Mouse (Mus musculus) intestine, embryonic 16.5 days (tissue): ENCODE measurements around the gene Grin2a. TPM values are rescaled to one million over a fixed set of nuclear protein-coding genes. Genes with fewer than 3 reads are reported as not detected.
A peak's percentile ranks its signal among the peaks of the same experiment; 100 is the strongest.

Source experiments
- ATAC-seq: fragments of 200-750 bp; cut with Nextera tagmentation; 2 replicates; pipeline ENCODE4 v1.8.0; 2017; ENCODE audit warnings: moderate TSS enrichment, moderate library complexity
- H3K27ac ChIP-seq: fragments of 300-500 bp; sonication (generic); 2 replicates; pipeline ENCODE4 v1.5.1; 2014; ENCODE audit warnings: mild to moderate bottlenecking, low read length
- H3K27me3 ChIP-seq: fragments of 300-500 bp; sonication (generic); replicated peaks from 2 replicates; pipeline ENCODE4 v1.6.1; 2014; ENCODE audit warnings: low read length, control low read depth, mixed read lengths; ENCODE audit not compliant: control insufficient read depth, insufficient read depth
- H3K36me3 ChIP-seq: fragments of 300-500 bp; sonication (generic); 2 replicates; pipeline ENCODE4 v1.6.1; 2014; ENCODE audit warnings: low read length, control low read depth; ENCODE audit not compliant: control insufficient read depth, insufficient read depth
- H3K4me1 ChIP-seq: fragments of 300-500 bp; sonication (generic); 2 replicates; pipeline ENCODE4 v1.6.1; 2014; ENCODE audit warnings: low read length, control low read depth, mixed read lengths; ENCODE audit not compliant: control insufficient read depth, insufficient read depth
- H3K4me2 ChIP-seq: fragments of 300-500 bp; sonication (generic); 2 replicates; pipeline ENCODE4 v1.6.1; 2014; ENCODE audit warnings: low read depth, low read length, control low read depth
- H3K4me3 ChIP-seq: fragments of 300-500 bp; sonication (generic); 2 replicates; pipeline ENCODE4 v1.5.1; 2014; ENCODE audit warnings: mild to moderate bottlenecking, low read length
- H3K9ac ChIP-seq: fragments of 300-500 bp; sonication (generic); 2 replicates; pipeline ENCODE4 v1.6.1; 2014; ENCODE audit warnings: low read depth, low read length
- H3K9me3 ChIP-seq: fragments of 300-500 bp; sonication (generic); 2 replicates; pipeline ENCODE4 v1.6.1; 2016; ENCODE audit warnings: low read length, control low read depth; ENCODE audit not compliant: control insufficient read depth
- WGBS: fragments of 180-500 bp; shearing (Covaris S2); extraction: QIAGEN DNeasy Blood & Tissue Kit; methylation state at CpG from one replicate; pipeline ENCODE4 v1.1.7; 2014; 5-methylcytosine and 5-hydroxymethylcytosine counted together
- polyA plus RNA-seq: library from polyadenylated mRNA; unstranded; fragments of >200 nt; fragmentation: Nextera tagmentation; extraction: Ambion mirVana; gene quantifications from 2 replicates; pipeline ENCODE4 v1.2.1, GENCODE M21; 2015

The Grin2a gene
- polyA plus RNA-seq, 1 experiment from 2014 or later: 0.12 TPM

GRCm38 (mm10) chr16:10001601-10002000, 6.2 kb upstream of the Grin2a start:
- no peak for ATAC-seq
- WGBS: 50% methylated on average over 1 of the region's 1 CpGs
- Histone ChIP-seq H3K9me3 (peaks cover under 1% of the 10 kb centered on the region; the same call in 1 of the 2 replicates), H3K9ac (no peak overlapping the region), H3K4me1 (no peaks in the 10 kb centered on the region), H3K27me3 (0 out of 2 replicates have a peak, but pooled peaks cover 3% of the 10 kb centered on the region), H3K27ac (no peak overlapping the region), H3K4me2 (no peak overlapping the region), H3K4me3 (no peak overlapping the region), H3K36me3 (no peaks in the 10 kb centered on the region)

GRCm38 (mm10) chr16:9999926-10000325, 4.6 kb upstream of the Grin2a start:
- H3K27ac ChIP-seq: no peak overlapping the region
- H3K4me1 ChIP-seq: no peaks in the 10 kb centered on the region
- H3K9me3 ChIP-seq: no peaks in the 10 kb centered on the region
- H3K4me2 ChIP-seq: no peak overlapping the region
- H3K36me3 ChIP-seq: no peaks in the 10 kb centered on the region
- 73% methylated on average over 5 of the region's 5 CpGs for WGBS
- H3K9ac ChIP-seq: no peak overlapping the region
- no peak for ATAC-seq
- H3K27me3 ChIP-seq: peaks cover 16% of the 10 kb centered on the region
- no peak overlapping the region for H3K4me3 ChIP-seq

GRCm38 (mm10) chr16:9997931-9998330, 2.6 kb upstream of the Grin2a start:
- ATAC-seq: no peak
- Histone ChIP-seq H3K4me3 (no peak overlapping the region), H3K27me3 (peaks cover 36% of the 10 kb centered on the region), H3K9me3 (no peaks in the 10 kb centered on the region), H3K4me1 (0 out of 2 replicates have a peak, but pooled peaks cover 2% of the 10 kb centered on the region), H3K4me2 (no peak overlapping the region), H3K9ac (no peak overlapping the region), H3K36me3 (no peaks in the 10 kb centered on the region), H3K27ac (no peak overlapping the region)

GRCm38 (mm10) chr16:9995814-9996210, 452 bp upstream of the Grin2a start:
- ATAC-seq: no peak

GRCm38 (mm10) chr16:9994041-9994950, 1.1 kb downstream of the Grin2a start:
- Histone ChIP-seq H3K9me3 (no peaks in the 10 kb centered on the region), H3K27me3 (peaks cover 53% of the 10 kb centered on the region), H3K4me3 (peak overlapping the region; percentile 35), H3K9ac (no peak overlapping the region), H3K4me1 (0 out of 2 replicates have a peak, but pooled peaks cover 2% of the 10 kb centered on the region), H3K36me3 (no peaks in the 10 kb centered on the region), H3K4me2 (peak overlapping the region; percentile 47), H3K27ac (no peak overlapping the region)
- ATAC-seq: peak; percentile 26; the same call in 1 of the 2 replicates
- WGBS: under 1% methylated on average over 46 of the region's 51 CpGs

More at GRCm38 (mm10) chr16:9995814-9996210, 452 bp upstream of the Grin2a start:
- Histone ChIP-seq H3K9ac (no peak overlapping the region), H3K4me1 (0 out of 2 replicates have a peak, but pooled peaks cover 2% of the 10 kb centered on the region), H3K9me3 (no peaks in the 10 kb centered on the region), H3K4me3 (no peak overlapping the region), H3K4me2 (no peak overlapping the region), H3K27ac (no peak overlapping the region), H3K27me3 (peaks cover 50% of the 10 kb centered on the region), H3K36me3 (no peaks in the 10 kb centered on the region)
- WGBS: 17% methylated on average over 13 of the region's 13 CpGs

- peak; percentile 44 for ATAC-seq
- H3K4me1 ChIP-seq: 0 out of 2 replicates have a peak, but pooled peaks cover 2% of the 10 kb centered on the region
- no peak overlapping the region; the same call in 1 of the 2 replicates for H3K9ac ChIP-seq
- H3K4me3 ChIP-seq: peak overlapping the region; percentile 35
- H3K4me2 ChIP-seq: peak overlapping the region; percentile 47
- peaks cover 53% of the 10 kb centered on the region for H3K27me3 ChIP-seq
- H3K9me3 ChIP-seq: no peaks in the 10 kb centered on the region
- H3K36me3 ChIP-seq: no peaks in the 10 kb centered on the region
- WGBS: 1% methylated on average over 39 of the region's 39 CpGs
- H3K27ac ChIP-seq: no peak overlapping the region
Measured at GRCm38 (mm10) chr16:9993255-9994040, 1.9 kb downstream of the Grin2a start.

- Histone ChIP-seq H3K27me3 (peaks cover 53% of the 10 kb centered on the region), H3K4me2 (peak overlapping the region; percentile 47; the same call in 1 of the 2 replicates), H3K9ac (no peak overlapping the region), H3K36me3 (no peaks in the 10 kb centered on the region), H3K9me3 (no peaks in the 10 kb centered on the region), H3K4me3 (peak overlapping the region; percentile 35), H3K27ac (no peak overlapping the region), H3K4me1 (0 out of 2 replicates have a peak, but pooled peaks cover 2% of the 10 kb centered on the region)
- ATAC-seq: peak; percentile 62
- WGBS: 0% methylated on average over 17 of the region's 17 CpGs
Measured at GRCm38 (mm10) chr16:9992773-9993221, 2.6 kb downstream of the Grin2a start.

- H3K4me2 ChIP-seq: no peak overlapping the region
- peaks cover 51% of the 10 kb centered on the region for H3K27me3 ChIP-seq
- 0 out of 2 replicates have a peak, but pooled peaks cover 2% of the 10 kb centered on the region for H3K4me1 ChIP-seq
- no peak for ATAC-seq
- no peaks in the 10 kb centered on the region for H3K9me3 ChIP-seq
- H3K4me3 ChIP-seq: no peak overlapping the region
- H3K9ac ChIP-seq: no peak overlapping the region
- no peaks in the 10 kb centered on the region for H3K36me3 ChIP-seq
- 15% methylated on average over 34 of the region's 34 CpGs for WGBS
- no peak overlapping the region for H3K27ac ChIP-seq
Measured at GRCm38 (mm10) chr16:9992076-9992772, 3.1 kb downstream of the Grin2a start.
